Mouse (Mus musculus) liver, adult 2 months (tissue): ENCODE measurements around the gene Ubac2.

Source experiments
- CTCF ChIP-seq: fragments of 200-500 bp; IDR thresholded peaks from 2 replicates; pipeline ENCODE4 v1.5.1; 2011; ENCODE audit warnings: low read depth, low read length, control low read depth
- POLR2A ChIP-seq: fragments of 200-500 bp; IDR thresholded peaks from 2 replicates; pipeline ENCODE4 v1.6.1; 2011; ENCODE audit warnings: low read length, control low read depth; ENCODE audit not compliant: insufficient read depth; ENCODE audit errors: extremely low read depth

DNA sequence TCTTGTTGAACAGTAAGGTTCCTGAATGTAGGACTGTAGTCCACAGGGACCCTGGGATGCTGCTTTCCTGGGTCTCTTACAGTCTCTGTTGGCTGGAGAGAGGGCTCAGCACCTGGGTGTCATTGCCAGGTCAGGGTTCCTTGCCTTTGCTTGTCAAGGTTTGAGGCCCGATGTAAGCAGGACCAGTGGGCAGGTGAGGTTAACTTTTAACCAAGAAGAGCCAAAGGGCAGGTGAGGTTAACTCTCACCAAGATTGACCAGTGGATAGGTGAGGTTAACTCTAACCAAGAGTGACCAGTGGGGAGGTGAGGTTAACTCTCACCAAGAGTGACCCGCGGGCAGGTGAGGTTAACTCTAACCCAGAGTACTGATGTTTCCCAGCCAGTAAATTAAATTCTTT, 110.9 kb downstream of the Ubac2 start:
- TF ChIP-seq POLR2A, result no peak
- TF ChIP-seq CTCF, result no peak
